In the genomic region with DNA sequence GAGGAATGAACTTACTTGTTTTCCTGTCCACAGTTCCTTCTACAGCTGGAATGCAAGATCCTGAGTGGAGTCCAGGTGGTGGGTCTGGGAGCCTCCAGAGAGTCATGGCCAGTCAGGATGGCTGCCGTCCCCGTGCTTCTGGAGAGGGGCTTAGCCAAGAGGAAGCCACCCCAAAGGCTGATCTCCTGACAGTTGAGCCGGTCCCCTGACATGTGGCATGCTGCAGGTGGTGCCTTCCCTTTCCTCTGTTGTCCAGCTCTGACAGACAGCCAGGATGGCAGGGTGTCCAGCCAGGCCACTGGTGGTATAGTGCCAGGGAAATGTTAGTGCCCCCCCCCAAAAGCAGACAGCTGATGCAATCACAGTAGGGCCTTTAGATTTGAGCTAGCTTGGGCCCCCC, we compare ENCODE assay signal across 24 mouse cellular contexts. TPM values are rescaled to one million over a fixed set of nuclear protein-coding genes. Genes with fewer than 3 reads are reported as not detected.
DNase-seq lines count a peak whose midpoint lies in the region; ATAC-seq and TF ChIP-seq lines count a peak whose summit lies in the region.
"Had no signal": no experiment of that assay in that cellular context is flagged by ENCODE, and none has a peak within 500 bp of the region (broad histone marks: within the 10 kb centered on the region; RNA-seq: fewer than 3 reads in every experiment).

No protein-coding gene starts in this region.

- intact Hi-C loops in gastrocnemius, adult 2 months (cut with DNase I): no loop called here
- intact Hi-C loops in heart, adult 2 months (cut with DNase I): no loop called here

- no peak for TF ChIP-seq POLR2A in heart, adult 2 months (IDR thresholded peaks at IDR 0.05; ENCODE audit: insufficient read depth, low read depth, low read length)

- no peak for DNase-seq in cerebellum, adult 11-12 months
- peak; percentile 8 for DNase-seq in gastrocnemius, adult 2 months
- DNase-seq in gastrocnemius, postnatal 10 days: no peak
- peak; percentile 83 for DNase-seq in heart, adult 11 months
- no peak for DNase-seq in heart, adult 2 months
- DNase-seq: adrenal gland, adult 2 months; adrenal gland, adult 8-10 months; adrenal gland, postnatal 10 days; adrenal gland, postnatal 14 days; adrenal gland, postnatal 25 days; adrenal gland, postnatal 36 days; B cell, adult 2 months; cerebellum, adult 11 months; cerebellum, adult 18-20 months; cerebellum, adult 2 months; cerebellum, adult 8-10 months had no signal

- 0 out of 2 replicates have a peak, but pooled peaks have one; percentile 36 for ATAC-seq in cerebellum, adult (ENCODE audit: insufficient number of reproducible peaks, low FRiP score, low TSS enrichment)
- ATAC-seq: activated CD4-positive, CD25-positive, alpha-beta regulatory T cell, adult 4 months; CD4-positive, CD25-positive, alpha-beta regulatory T cell, adult 4 months; Patski had no signal

- H3K4me1 ChIP-seq in heart, adult 2 months (ENCODE audit: control insufficient read depth, insufficient read depth, low read length): no peaks in the 10 kb centered on the region

- TF ChIP-seq CTCF in gastrocnemius, adult 2 months (IDR thresholded peaks at IDR 0.05): no peak
- TF ChIP-seq CTCF in heart, adult 2 months (IDR thresholded peaks at IDR 0.05): no peak

- H3K4me3 ChIP-seq in gastrocnemius, adult 2 months: no peak overlapping the region
- H3K4me3 ChIP-seq in heart, adult 2 months: no peak overlapping the region

- 58% methylated on average over 3 of the region's 3 CpGs for WGBS in heart, adult 2 months

- no peak overlapping the region for H3K27ac ChIP-seq in gastrocnemius, adult 2 months
- no peak overlapping the region for H3K27ac ChIP-seq in heart, adult 2 months

- no peak for TF ChIP-seq EP300 in heart, adult 2 months (IDR thresholded peaks at IDR 0.05; ENCODE audit: insufficient read depth, low read depth, low read length)

- no peaks in the 10 kb centered on the region for H3K79me2 ChIP-seq in heart, adult 2 months (replicated peaks; ENCODE audit: control insufficient read depth, insufficient read depth, low read length)

- H3K9ac ChIP-seq in heart, adult 2 months (ENCODE audit: low read depth, low read length): no peak overlapping the region

- no peaks in the 10 kb centered on the region for H3K36me3 ChIP-seq in heart, adult 2 months (ENCODE audit: control insufficient read depth, insufficient read depth, low read length)

- H3K27me3 ChIP-seq in heart, adult 2 months (ENCODE audit: control insufficient read depth, insufficient read depth, low read length): no peaks in the 10 kb centered on the region
- H3K27me3 ChIP-seq: CH12.LX, Patski had no signal

RNA-seq across cellular contexts. Expression of a gene that starts 9.5 kb away (rescaled TPM):
- total RNA-seq in gastrocnemius, adult 2 months (2021): 1 to 10 TPM in 1 of 2 experiments, under 1 TPM in 1; 0.89 to 1.1 TPM
- total RNA-seq in gastrocnemius, postnatal 10 days (2021): 10 to 100 TPM; 13.5 to 21.2 TPM
- 1 to 10 TPM; 1.8 to 2.1 TPM for total RNA-seq in heart, adult 2 months (2021)
- polyA plus RNA-seq in heart, adult 2 months (2012; rRNA removed): 0.82 and 1.7 TPM in 2 replicates

RNA-seq across cellular contexts. Expression of a gene that starts 16.9 kb away (rescaled TPM):
- 1 to 10 TPM; 1.8 to 2.7 TPM for total RNA-seq in gastrocnemius, adult 2 months (2021)
- 1 to 10 TPM; 7.4 to 8.3 TPM for total RNA-seq in gastrocnemius, postnatal 10 days (2021)
- 1 to 10 TPM; 3.3 to 4.0 TPM for total RNA-seq in heart, adult 2 months (2021)
- polyA plus RNA-seq in heart, adult 2 months (2012; rRNA removed): 5.6 and 7.4 TPM in 2 replicates
- total RNA-seq: CH12.LX, ES-E14, G1E, MEL had no signal
- polyA plus RNA-seq: CD4-positive, CD25-positive, alpha-beta regulatory T cell, adult 4 months; G1E had no signal

RNA-seq across cellular contexts. Expression of a gene that starts 47.4 kb away (rescaled TPM):
- total RNA-seq in gastrocnemius, adult 2 months (2021): 1 to 10 TPM; 4.1 to 7.9 TPM
- 10 to 100 TPM in 1 of 2 experiments, 1 to 10 TPM in 1; 9.5 to 11.4 TPM for total RNA-seq in gastrocnemius, postnatal 10 days (2021)
- 10 to 100 TPM in 1 of 2 experiments, 1 to 10 TPM in 1; 7.8 to 13.5 TPM for total RNA-seq in heart, adult 2 months (2021)
- polyA plus RNA-seq in heart, adult 2 months (2012; rRNA removed): 8.8 and 15.1 TPM in 2 replicates

Comparison
In these comparisons a context has a peak if more than half of its experiments do, and no peak if none do; other contexts are left out.
1. DNase-seq: peak in gastrocnemius, adult 2 months (single experiment) and heart, adult 11 months (single experiment); none in cerebellum, adult 11-12 months (single experiment), gastrocnemius, postnatal 10 days (single experiment) and heart, adult 2 months (0 of 2).
2. RNA of a gene that starts 9.5 kb away (total RNA-seq): 13.5 to 21.2 TPM in gastrocnemius, postnatal 10 days; 1.8 to 2.1 TPM in heart, adult 2 months and 0.89 to 1.1 TPM in gastrocnemius, adult 2 months; every median in the first group is over 4 times any median in the second.